Mouse (Mus musculus) cortical plate, adult 2 months (tissue): ENCODE measurements at regions not wholly inside any gene's neighbourhood (a gene's known extent, or its start where the extent isn't known, plus 50 kb on each side); places are given as distances from the start of the nearest gene placed in this dataset.

Experiments used
- CTCF ChIP-seq: fragments of 200-500 bp; IDR thresholded peaks from 2 replicates; pipeline ENCODE4 v1.5.1; 2011; ENCODE audit warnings: mild to moderate bottlenecking, control low read depth, low read length; ENCODE audit not compliant: insufficient read depth; ENCODE audit errors: extremely low read depth
- POLR2A ChIP-seq: fragments of 200-500 bp; IDR thresholded peaks from 2 replicates; pipeline ENCODE4 v1.6.1; 2011; ENCODE audit warnings: mild to moderate bottlenecking, low read length, control low read depth; ENCODE audit not compliant: insufficient read depth; ENCODE audit errors: extremely low read depth

DNA sequence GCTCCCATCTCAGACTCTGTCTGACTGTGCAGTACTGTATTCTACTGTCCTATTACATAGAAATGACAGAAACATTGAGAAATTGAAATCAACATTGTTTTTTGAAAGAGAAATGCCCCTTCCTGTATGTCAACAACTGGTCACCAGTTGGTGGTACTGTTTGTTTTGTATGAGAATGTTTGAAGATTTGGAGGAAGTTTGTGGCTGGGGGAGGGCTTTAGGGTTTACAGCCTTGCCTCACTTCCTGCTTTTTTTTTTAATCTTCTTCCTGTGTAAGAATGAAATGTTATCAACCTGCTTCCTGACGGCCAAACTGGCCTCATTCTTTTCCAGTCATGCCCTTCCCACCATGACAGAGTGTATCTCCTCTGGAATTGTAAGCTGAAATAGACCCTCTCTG is 161.3 kb downstream of the Kcnj2 start:
- no peak for TF ChIP-seq POLR2A
- TF ChIP-seq CTCF: no peak
